Mouse (Mus musculus): ENCODE results near the gene Chodl. TPM values are rescaled to one million over a fixed set of nuclear protein-coding genes. Genes with fewer than 3 reads are reported as not detected.

Gene Chodl
- not detected for polyA plus RNA-seq (2014; fragmentation: Illumina TruSeq; extraction: RNeasy Lipid Tissue Mini Kit (QIAGEN cat#74804); ENCODE audit: low read depth, low replicate concordance)

GRCm38 (mm10) chr16:78930382-78931286, at the start of gene Chodl:
Chodl (plus strand) TSS chr16:78930948.

Other genes with a start within 250 kb of the Chodl start
- not detected for gene Tmprss15, start 160.1 kb downstream of the Chodl start, polyA plus RNA-seq (2014; fragmentation: Illumina TruSeq; extraction: RNeasy Lipid Tissue Mini Kit (QIAGEN cat#74804); ENCODE audit: low read depth, low replicate concordance)

All from adipose tissue, adult 10 weeks (tissue).